Mouse (Mus musculus) thymus, adult 2 months (tissue): ENCODE data around the gene Ppm1b.

Experiments
- CTCF ChIP-seq: fragments of 200-500 bp; IDR thresholded peaks from 2 replicates; pipeline ENCODE4 v1.5.1; 2012; ENCODE audit warnings: mild to moderate bottlenecking, control low read depth, low read length, moderate library complexity, borderline replicate concordance; ENCODE audit not compliant: control insufficient read depth, poor library complexity, insufficient read depth; ENCODE audit errors: extremely low read depth
- POLR2A ChIP-seq: fragments of 200-500 bp; IDR thresholded peaks from 2 replicates; pipeline ENCODE4 v1.6.1; 2012; ENCODE audit warnings: mild to moderate bottlenecking, low read length, control low read depth, moderate library complexity; ENCODE audit not compliant: control insufficient read depth, poor library complexity, insufficient read depth; ENCODE audit errors: extremely low read depth

- TF ChIP-seq CTCF (no peak), POLR2A (no peak)
Observed at GRCm38 (mm10) chr17:84942358-84943032, 14.0 kb upstream of the Ppm1b start.
